Mouse (Mus musculus): ENCODE measurements around the gene Mb21d2. TPM values are rescaled to one million over a fixed set of nuclear protein-coding genes. Genes with fewer than 3 reads are reported as not detected.

Gene Mb21d2
- polyA plus RNA-seq, 1 experiment, result 9.2 TPM

- Histone ChIP-seq H3K4me3 (ENCODE audit: insufficient read depth, poor library complexity, severe bottlenecking) (peak overlapping the region; percentile 76), H3K36me3 (ENCODE audit: control insufficient read depth, insufficient read depth) (peaks cover 10% of the 10 kb centered on the region), H3ac (ENCODE audit: control insufficient read depth, insufficient read length, low read depth) (peak overlapping the region; percentile 86), H3K79me2 (ENCODE audit: control insufficient read depth, insufficient read depth) (peaks cover 58% of the 10 kb centered on the region), H3K79me3 (ENCODE audit: low read depth) (peaks cover 33% of the 10 kb centered on the region), H3K27me3 (ENCODE audit: control insufficient read depth, insufficient read depth, insufficient read length) (no peaks in the 10 kb centered on the region)
- TF ChIP-seq MYOG (IDR thresholded peaks at IDR 0.05; ENCODE audit: control insufficient read depth, extremely low read depth, insufficient read length) (no peak), USF1 (IDR thresholded peaks at IDR 0.05; ENCODE audit: low read depth) (no peak), MYOD1 (IDR thresholded peaks at IDR 0.05; ENCODE audit: control insufficient read depth, insufficient read length, low read depth) (no peak), MAX (IDR thresholded peaks at IDR 0.05) (no peak), FOSL1 (IDR thresholded peaks at IDR 0.05; ENCODE audit: insufficient read depth, low read length, poor library complexity, severe bottlenecking) (no peak), CTCF (IDR thresholded peaks at IDR 0.05; ENCODE audit: control insufficient read depth, insufficient read depth, insufficient read length) (no peak), CEBPB (IDR thresholded peaks at IDR 0.05; ENCODE audit: low read depth) (no peak)
These were observed 1.0 kb downstream of the Mb21d2 start for GRCm38 (mm10) chr16:28928466-28928814.

- peaks cover 37% of the 10 kb centered on the region for H3K79me3 ChIP-seq (ENCODE audit: low read depth)
- peaks cover 68% of the 10 kb centered on the region for H3K79me2 ChIP-seq (ENCODE audit: control insufficient read depth, insufficient read depth)
- H3K27me3 ChIP-seq (ENCODE audit: control insufficient read depth, insufficient read depth, insufficient read length), result no peaks in the 10 kb centered on the region
- H3K36me3 ChIP-seq (ENCODE audit: control insufficient read depth, insufficient read depth), result peaks cover 10% of the 10 kb centered on the region
- H3K4me3 ChIP-seq (ENCODE audit: insufficient read depth, poor library complexity, severe bottlenecking), result no peak overlapping the region
- no peak overlapping the region for H3ac ChIP-seq (ENCODE audit: control insufficient read depth, insufficient read length, low read depth)
- TF ChIP-seq MYOD1 (IDR thresholded peaks at IDR 0.05; ENCODE audit: control insufficient read depth, insufficient read length, low read depth), result no peak
- TF ChIP-seq MYOG (IDR thresholded peaks at IDR 0.05; ENCODE audit: control insufficient read depth, extremely low read depth, insufficient read length), result no peak
- TF ChIP-seq USF1 (IDR thresholded peaks at IDR 0.05; ENCODE audit: low read depth), result no peak
- no peak for TF ChIP-seq FOSL1 (IDR thresholded peaks at IDR 0.05; ENCODE audit: insufficient read depth, low read length, poor library complexity, severe bottlenecking)
- TF ChIP-seq CEBPB (IDR thresholded peaks at IDR 0.05; ENCODE audit: low read depth), result no peak
- TF ChIP-seq CTCF (IDR thresholded peaks at IDR 0.05; ENCODE audit: control insufficient read depth, insufficient read depth, insufficient read length), result no peak
These were observed 2.1 kb downstream of the Mb21d2 start for GRCm38 (mm10) chr16:28927381-28927780.

GRCm38 (mm10) chr16:28919320-28919885 lies 10.1 kb downstream of the Mb21d2 start:
- H3K4me3 ChIP-seq (ENCODE audit: insufficient read depth, poor library complexity, severe bottlenecking), result no peak overlapping the region
- no peak for TF ChIP-seq MYOG (IDR thresholded peaks at IDR 0.05; ENCODE audit: control insufficient read depth, extremely low read depth, insufficient read length)
- no peak for TF ChIP-seq CTCF (IDR thresholded peaks at IDR 0.05; ENCODE audit: control insufficient read depth, insufficient read depth, insufficient read length)
- no peak for TF ChIP-seq FOSL1 (IDR thresholded peaks at IDR 0.05; ENCODE audit: insufficient read depth, low read length, poor library complexity, severe bottlenecking)
- no peak for TF ChIP-seq MYOD1 (IDR thresholded peaks at IDR 0.05; ENCODE audit: control insufficient read depth, insufficient read length, low read depth)
- TF ChIP-seq CEBPB (IDR thresholded peaks at IDR 0.05; ENCODE audit: low read depth), result no peak
- no peak for TF ChIP-seq USF1 (IDR thresholded peaks at IDR 0.05; ENCODE audit: low read depth)
- TF ChIP-seq MAX (IDR thresholded peaks at IDR 0.05), result no peak
- peaks cover 6% of the 10 kb centered on the region for H3K36me3 ChIP-seq (ENCODE audit: control insufficient read depth, insufficient read depth)
- H3K79me2 ChIP-seq (ENCODE audit: control insufficient read depth, insufficient read depth), result peaks cover 80% of the 10 kb centered on the region
- H3ac ChIP-seq (ENCODE audit: control insufficient read depth, insufficient read length, low read depth), result no peak overlapping the region
- peaks cover 45% of the 10 kb centered on the region for H3K79me3 ChIP-seq (ENCODE audit: low read depth)
- H3K27me3 ChIP-seq (ENCODE audit: control insufficient read depth, insufficient read depth, insufficient read length), result no peaks in the 10 kb centered on the region

DNA sequence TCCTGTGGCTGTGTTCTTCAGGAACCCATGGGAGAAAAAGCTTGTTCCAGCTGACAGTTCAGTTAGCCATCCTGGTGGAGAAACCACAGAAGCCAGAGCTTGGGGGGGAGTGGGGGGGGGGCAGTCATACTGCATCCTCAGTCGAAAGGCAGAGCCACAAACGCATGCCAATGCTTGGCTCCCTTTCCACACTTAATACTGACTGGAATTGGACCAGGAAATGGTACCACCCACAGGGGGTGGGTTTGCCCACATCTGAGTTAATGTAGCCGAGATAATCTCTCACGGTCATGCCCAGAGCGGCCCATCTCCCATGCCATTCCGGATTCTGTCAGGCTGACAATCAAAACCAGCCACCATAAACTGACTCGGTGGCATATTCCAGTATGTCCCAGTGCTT lies 14.1 kb downstream of the Mb21d2 start:
- Histone ChIP-seq H3K79me3 (ENCODE audit: low read depth) (peaks cover 48% of the 10 kb centered on the region), H3K4me3 (ENCODE audit: insufficient read depth, poor library complexity, severe bottlenecking) (no peak overlapping the region), H3K27me3 (ENCODE audit: control insufficient read depth, insufficient read depth, insufficient read length) (no peaks in the 10 kb centered on the region), H3K36me3 (ENCODE audit: control insufficient read depth, insufficient read depth) (no peaks in the 10 kb centered on the region), H3K79me2 (ENCODE audit: control insufficient read depth, insufficient read depth) (peaks cover 80% of the 10 kb centered on the region), H3ac (ENCODE audit: control insufficient read depth, insufficient read length, low read depth) (no peak overlapping the region)
- TF ChIP-seq USF1 (IDR thresholded peaks at IDR 0.05; ENCODE audit: low read depth), result no peak

DNA sequence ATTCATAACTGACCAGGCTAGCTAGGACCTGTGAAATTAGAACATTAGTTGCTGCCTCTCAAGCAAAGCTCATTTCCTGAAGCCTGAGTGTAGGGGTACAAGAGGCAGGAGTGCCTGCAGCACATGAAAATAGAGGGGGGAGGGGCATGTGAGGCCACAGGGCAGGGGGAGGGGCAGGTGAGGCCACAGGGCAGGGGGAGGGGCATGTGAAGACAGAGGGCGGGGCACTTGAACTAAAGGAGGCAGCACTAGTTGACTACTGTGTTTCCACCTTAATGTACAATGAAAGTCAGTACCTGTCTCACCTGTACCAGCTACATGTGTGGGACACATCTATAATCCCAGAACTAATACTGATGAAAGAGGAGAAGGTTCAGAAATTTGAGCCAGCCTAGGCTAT lies 14.8 kb downstream of the Mb21d2 start:
- H3K36me3 ChIP-seq (ENCODE audit: control insufficient read depth, insufficient read depth), result no peaks in the 10 kb centered on the region
- H3K79me3 ChIP-seq (ENCODE audit: low read depth), result peaks cover 48% of the 10 kb centered on the region
- H3K4me3 ChIP-seq (ENCODE audit: insufficient read depth, poor library complexity, severe bottlenecking), result no peak overlapping the region
- H3K79me2 ChIP-seq (ENCODE audit: control insufficient read depth, insufficient read depth), result peaks cover 86% of the 10 kb centered on the region
- H3ac ChIP-seq (ENCODE audit: control insufficient read depth, insufficient read length, low read depth), result no peak overlapping the region
- no peaks in the 10 kb centered on the region for H3K27me3 ChIP-seq (ENCODE audit: control insufficient read depth, insufficient read depth, insufficient read length)
- TF ChIP-seq USF1 (IDR thresholded peaks at IDR 0.05; ENCODE audit: low read depth) (no peak), FOSL1 (IDR thresholded peaks at IDR 0.05; ENCODE audit: insufficient read depth, low read length, poor library complexity, severe bottlenecking) (no peak), MAX (IDR thresholded peaks at IDR 0.05) (no peak), CEBPB (IDR thresholded peaks at IDR 0.05; ENCODE audit: low read depth) (no peak), CTCF (IDR thresholded peaks at IDR 0.05; ENCODE audit: control insufficient read depth, insufficient read depth, insufficient read length) (no peak), MYOG (IDR thresholded peaks at IDR 0.05; ENCODE audit: control insufficient read depth, extremely low read depth, insufficient read length) (no peak), MYOD1 (IDR thresholded peaks at IDR 0.05; ENCODE audit: control insufficient read depth, insufficient read length, low read depth) (no peak)

GRCm38 (mm10) chr16:28911414-28912050 lies 17.9 kb downstream of the Mb21d2 start:
- Histone ChIP-seq H3K79me3 (ENCODE audit: low read depth) (peaks cover 34% of the 10 kb centered on the region), H3ac (ENCODE audit: control insufficient read depth, insufficient read length, low read depth) (no peak overlapping the region), H3K27me3 (ENCODE audit: control insufficient read depth, insufficient read depth, insufficient read length) (no peaks in the 10 kb centered on the region), H3K4me3 (ENCODE audit: insufficient read depth, poor library complexity, severe bottlenecking) (no peak overlapping the region), H3K79me2 (ENCODE audit: control insufficient read depth, insufficient read depth) (peaks cover 68% of the 10 kb centered on the region), H3K36me3 (ENCODE audit: control insufficient read depth, insufficient read depth) (no peaks in the 10 kb centered on the region)
- no peak for TF ChIP-seq CTCF (IDR thresholded peaks at IDR 0.05; ENCODE audit: control insufficient read depth, insufficient read depth, insufficient read length)
- TF ChIP-seq MAX (IDR thresholded peaks at IDR 0.05), result no peak

Data from C2C12 (cell line).